Mouse (Mus musculus) E14TG2a.4 (cell line): ENCODE data around the gene Amy2a4.
"Not testable (repeated sequence)": the region's sequence is repeated elsewhere in the genome, so short reads cannot be mapped to it uniquely, and the experiment has no call there.

Experiments used
- H3K27me3 ChIP-seq: 2 replicates; pipeline ENCODE4 v1.6.1; 2014; ENCODE audit warnings: low read length, control low read depth; ENCODE audit not compliant: insufficient read depth
- H3K36me3 ChIP-seq: 2 replicates; pipeline ENCODE4 v1.6.1; 2014; ENCODE audit warnings: low read length, control low read depth; ENCODE audit not compliant: insufficient read depth
- H3K4me1 ChIP-seq: replicated peaks from 2 replicates; pipeline ENCODE4 v1.6.1; 2014; ENCODE audit warnings: low read depth, low read length, control low read depth
- H3K4me3 ChIP-seq: replicated peaks from 2 replicates; pipeline ENCODE4 v1.5.1; 2014; ENCODE audit warnings: mild to moderate bottlenecking, low read length
- H3K9me3 ChIP-seq: 2 replicates; pipeline ENCODE4 v1.6.1; 2014; ENCODE audit warnings: low read length, control low read depth

Amy2a4 gene

DNA sequence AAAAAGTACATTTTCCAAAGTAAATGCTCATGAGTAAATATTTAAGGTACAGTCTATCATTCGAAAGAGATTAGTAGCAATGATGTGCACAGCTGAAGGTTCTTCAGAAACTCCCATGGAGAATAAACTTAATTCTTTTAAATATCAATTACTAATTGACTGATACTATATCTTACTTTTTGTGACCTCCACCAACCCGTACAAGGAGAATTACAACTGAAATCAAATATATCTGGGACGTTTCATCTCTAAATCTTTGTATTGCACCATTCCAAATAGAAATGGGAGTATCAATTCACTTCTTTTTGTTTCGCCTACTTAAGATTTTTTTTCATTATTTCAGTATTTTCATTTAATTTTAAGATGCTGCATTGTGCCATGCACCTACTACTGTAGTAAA is at the start of gene Amy2a4:
TSS of gene Amy2a4 (minus strand) at position 101 of the 400 bp plus-strand sequence.
- not testable (repeated sequence) for H3K27me3 ChIP-seq, H3K36me3 ChIP-seq, H3K4me3 ChIP-seq, H3K4me1 ChIP-seq, H3K9me3 ChIP-seq

DNA sequence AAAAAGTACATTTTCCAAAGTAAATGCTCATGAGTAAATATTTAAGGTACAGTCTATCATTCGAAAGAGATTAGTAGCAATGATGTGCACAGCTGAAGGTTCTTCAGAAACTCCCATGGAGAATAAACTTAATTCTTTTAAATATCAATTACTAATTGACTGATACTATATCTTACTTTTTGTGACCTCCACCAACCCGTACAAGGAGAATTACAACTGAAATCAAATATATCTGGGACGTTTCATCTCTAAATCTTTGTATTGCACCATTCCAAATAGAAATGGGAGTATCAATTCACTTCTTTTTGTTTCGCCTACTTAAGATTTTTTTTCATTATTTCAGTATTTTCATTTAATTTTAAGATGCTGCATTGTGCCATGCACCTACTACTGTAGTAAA is 32.7 kb upstream of the Amy2a4 start, which contains the start of gene Amy2a3:
TSS of gene Amy2a3 (minus strand) at position 101 of the 400 bp plus-strand sequence.
- not testable (repeated sequence) for H3K9me3 ChIP-seq, H3K36me3 ChIP-seq, H3K4me1 ChIP-seq, H3K27me3 ChIP-seq, H3K4me3 ChIP-seq

DNA sequence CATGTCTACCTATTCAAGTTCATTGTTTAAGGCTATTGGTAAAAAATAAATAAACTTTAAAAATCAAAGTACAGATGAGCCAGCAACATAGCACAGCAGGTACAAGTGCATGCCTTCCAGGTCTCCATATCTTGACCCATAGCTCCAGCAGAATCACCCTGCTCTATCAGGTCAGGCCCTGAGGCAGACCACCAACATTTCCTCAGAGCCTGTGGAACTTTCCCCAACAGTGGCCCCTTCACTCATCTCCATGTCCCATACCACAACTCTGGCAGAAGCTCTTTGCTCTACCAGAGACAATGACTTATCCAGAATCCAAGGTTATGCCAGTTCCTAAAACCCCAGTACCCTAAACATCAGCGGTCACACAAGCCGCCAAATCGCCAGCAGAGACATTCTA is 21.7 kb upstream of the Amy2a4 start:
- H3K9me3 ChIP-seq, H3K36me3 ChIP-seq, H3K4me3 ChIP-seq, H3K27me3 ChIP-seq, H3K4me1 ChIP-seq: not testable (repeated sequence)

DNA sequence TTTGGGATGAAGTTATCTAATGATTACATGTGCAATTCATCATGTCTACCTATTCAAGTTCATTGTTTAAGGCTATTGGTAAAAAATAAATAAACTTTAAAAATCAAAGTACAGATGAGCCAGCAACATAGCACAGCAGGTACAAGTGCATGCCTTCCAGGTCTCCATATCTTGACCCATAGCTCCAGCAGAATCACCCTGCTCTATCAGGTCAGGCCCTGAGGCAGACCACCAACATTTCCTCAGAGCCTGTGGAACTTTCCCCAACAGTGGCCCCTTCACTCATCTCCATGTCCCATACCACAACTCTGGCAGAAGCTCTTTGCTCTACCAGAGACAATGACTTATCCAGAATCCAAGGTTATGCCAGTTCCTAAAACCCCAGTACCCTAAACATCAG is 11.0 kb downstream of the Amy2a4 start:
- H3K27me3 ChIP-seq, H3K4me1 ChIP-seq, H3K36me3 ChIP-seq, H3K9me3 ChIP-seq, H3K4me3 ChIP-seq: not testable (repeated sequence)

DNA sequence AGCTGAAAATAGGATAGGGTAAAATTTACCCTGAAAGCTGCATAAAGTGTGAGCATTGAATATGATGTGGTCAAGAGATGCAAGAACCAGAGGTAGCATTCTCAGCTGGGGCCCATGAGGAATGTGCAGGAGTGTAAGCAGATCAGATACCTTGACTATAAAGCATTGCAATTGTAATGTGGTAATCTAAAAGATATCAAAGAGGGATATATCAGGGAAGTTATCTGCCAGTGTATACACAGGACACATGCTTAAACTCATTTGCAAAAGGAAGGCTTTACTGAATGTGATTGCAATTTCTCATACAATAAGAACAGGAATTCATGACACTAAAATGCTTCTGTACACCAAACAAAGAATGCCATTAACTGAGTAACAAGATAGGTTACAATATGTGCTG is 11.7 kb downstream of the Amy2a4 start:
- not testable (repeated sequence) for H3K4me3 ChIP-seq, H3K4me1 ChIP-seq, H3K9me3 ChIP-seq, H3K27me3 ChIP-seq, H3K36me3 ChIP-seq

DNA sequence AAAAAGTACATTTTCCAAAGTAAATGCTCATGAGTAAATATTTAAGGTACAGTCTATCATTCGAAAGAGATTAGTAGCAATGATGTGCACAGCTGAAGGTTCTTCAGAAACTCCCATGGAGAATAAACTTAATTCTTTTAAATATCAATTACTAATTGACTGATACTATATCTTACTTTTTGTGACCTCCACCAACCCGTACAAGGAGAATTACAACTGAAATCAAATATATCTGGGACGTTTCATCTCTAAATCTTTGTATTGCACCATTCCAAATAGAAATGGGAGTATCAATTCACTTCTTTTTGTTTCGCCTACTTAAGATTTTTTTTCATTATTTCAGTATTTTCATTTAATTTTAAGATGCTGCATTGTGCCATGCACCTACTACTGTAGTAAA is 32.5 kb downstream of the Amy2a4 start, which contains the start of gene Amy2a5:
TSS of gene Amy2a5 (minus strand) at position 101 of the 400 bp plus-strand sequence.
- not testable (repeated sequence) for H3K9me3 ChIP-seq, H3K4me1 ChIP-seq, H3K4me3 ChIP-seq, H3K36me3 ChIP-seq, H3K27me3 ChIP-seq
